Comparison of ENCODE assay signal across 32 mouse cellular contexts in the genomic region with DNA sequence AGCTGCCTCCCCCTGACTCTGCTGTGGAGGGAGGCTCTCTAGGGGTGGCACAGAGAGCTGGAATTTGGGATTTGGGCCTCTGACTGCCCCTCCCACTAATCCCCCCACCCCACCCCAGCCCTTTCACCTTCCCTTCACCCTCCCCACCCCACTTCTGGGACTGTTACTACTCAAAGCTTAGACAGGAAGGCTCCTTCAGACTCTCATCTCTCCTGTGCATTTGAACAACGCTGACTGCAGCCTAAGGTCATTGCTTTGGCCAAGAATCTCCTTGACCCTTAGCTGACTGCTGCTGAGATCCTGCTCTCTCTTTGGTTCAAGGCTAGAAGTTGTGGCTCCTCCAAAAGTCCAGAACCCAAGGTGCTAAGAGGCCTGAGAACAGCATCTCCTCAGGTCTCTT. TPM values are rescaled to one million over a fixed set of nuclear protein-coding genes. Genes with fewer than 3 reads are reported as not detected.
DNase-seq lines count a peak whose midpoint lies in the region; ATAC-seq and TF ChIP-seq lines count a peak whose summit lies in the region.
"Had no signal": no experiment of that assay in that cellular context is flagged by ENCODE, and none has a peak within 500 bp of the region (broad histone marks: within the 10 kb centered on the region; RNA-seq: fewer than 3 reads in every experiment).

No protein-coding gene starts in this region.

- H3K9me3 ChIP-seq in heart, embryonic 12.5 days (replicated peaks) = no peaks in the 10 kb centered on the region
- H3K9me3 ChIP-seq in lung, embryonic 14.5 days (ENCODE audit: low read depth, low read length) = no peaks in the 10 kb centered on the region
- H3K9me3 ChIP-seq: embryonic facial prominence, embryonic 10.5 days; embryonic facial prominence, embryonic 15.5 days; forebrain, embryonic 12.5 days; G1E; hindbrain, embryonic 12.5 days; limb, embryonic 10.5 days; limb, embryonic 15.5 days; midbrain, embryonic 10.5 days; neural tube, embryonic 13.5 days had no signal

- H3K4me1 ChIP-seq in heart, embryonic 12.5 days (replicated peaks) = peaks cover 56% of the 10 kb centered on the region
- H3K4me1 ChIP-seq in lung, embryonic 14.5 days (ENCODE audit: insufficient read depth) = peaks cover 24% of the 10 kb centered on the region

- no peak for TF ChIP-seq CTCF in lung, embryonic 14.5 days (IDR thresholded peaks at IDR 0.05; ENCODE audit: low read depth)

- H3K4me3 ChIP-seq in heart, embryonic 12.5 days = no peak overlapping the region
- H3K4me3 ChIP-seq in lung, embryonic 14.5 days (ENCODE audit: low read depth, low read length) = no peak overlapping the region
- H3K4me3 ChIP-seq: embryonic facial prominence, embryonic 10.5 days; embryonic facial prominence, embryonic 15.5 days; forebrain, embryonic 12.5 days; hindbrain, embryonic 12.5 days; limb, embryonic 10.5 days; limb, embryonic 15.5 days; midbrain, embryonic 10.5 days; myocyte; neural tube, embryonic 13.5 days had no signal

- intact Hi-C loops in heart, postnatal 10 days (cut with DNase I) = no loop called here

- ATAC-seq in heart, embryonic 12.5 days (ENCODE audit: insufficient number of reproducible peaks, low FRiP score) = no peak
- ATAC-seq in lung, embryonic 14.5 days (ENCODE audit: insufficient read depth) = no peak
- ATAC-seq: forebrain, postnatal 0 days; intestine, embryonic 16.5 days; midbrain, embryonic 16.5 days had no signal

- no peak for DNase-seq in heart, postnatal 10 days
- DNase-seq in lung, embryonic 14.5 days = no peak
- DNase-seq in lung, postnatal 25 days (ENCODE audit: low spot score) = no peak
- peak; percentile 33 for DNase-seq in R1 (ENCODE audit: low read depth, low spot score)
- no peak for DNase-seq in natural killer cell, adult 2 months (ENCODE audit: low spot score in 2 of 2)
- DNase-seq in c-Kit-positive CD71-positive TER-119-positive erythroid progenitor cells, embryonic 14.5 days (ENCODE audit: low spot score) = no peak
- DNase-seq: adrenal gland, postnatal 25 days; cerebellum, adult 8-10 months; cerebellum, postnatal 25 days; forebrain, postnatal 0 days; heart, postnatal 36 days; kidney, adult 8-10 months; kidney, postnatal 4 days; layer of hippocampus, postnatal 36 days; lung, adult 2 months; lung, postnatal 14 days had no signal

- no peaks in the 10 kb centered on the region for H3K36me3 ChIP-seq in heart, embryonic 12.5 days
- H3K36me3 ChIP-seq in lung, embryonic 14.5 days (ENCODE audit: insufficient read depth) = no peaks in the 10 kb centered on the region
- H3K36me3 ChIP-seq: embryonic facial prominence, embryonic 10.5 days; embryonic facial prominence, embryonic 15.5 days; forebrain, embryonic 12.5 days; G1E; hindbrain, embryonic 12.5 days; limb, embryonic 10.5 days; limb, embryonic 15.5 days; midbrain, embryonic 10.5 days; neural tube, embryonic 13.5 days had no signal

- H3K27ac ChIP-seq in heart, embryonic 12.5 days (ENCODE audit: poor library complexity, severe bottlenecking) = peak overlapping the region; percentile 32; the same call in 1 of the 2 replicates
- 0 out of 2 replicates have a peak overlapping the region, but pooled peaks have one; percentile 12 for H3K27ac ChIP-seq in lung, embryonic 14.5 days (ENCODE audit: low read depth)
- H3K27ac ChIP-seq: embryonic facial prominence, embryonic 10.5 days; embryonic facial prominence, embryonic 15.5 days; forebrain, embryonic 12.5 days; hindbrain, embryonic 12.5 days; kidney, postnatal 0 days; limb, embryonic 10.5 days; limb, embryonic 15.5 days; liver, embryonic 14.5 days; midbrain, embryonic 10.5 days; neural tube, embryonic 13.5 days had no signal

- 45% methylated on average over 1 of the region's 1 CpGs for WGBS in heart, embryonic 12.5 days
- 24% methylated on average over 1 of the region's 1 CpGs for WGBS in lung, embryonic 14.5 days

- no peak overlapping the region for H3K9ac ChIP-seq in heart, embryonic 12.5 days
- no peak overlapping the region for H3K9ac ChIP-seq in lung, embryonic 14.5 days
- H3K9ac ChIP-seq: embryonic facial prominence, embryonic 15.5 days; forebrain, embryonic 12.5 days; forebrain, postnatal 0 days; hindbrain, embryonic 12.5 days; limb, embryonic 15.5 days; liver, embryonic 14.5 days; neural tube, embryonic 13.5 days had no signal

- H3K4me2 ChIP-seq in heart, embryonic 12.5 days = no peak overlapping the region
- no peak overlapping the region for H3K4me2 ChIP-seq in lung, embryonic 14.5 days
- H3K4me2 ChIP-seq: embryonic facial prominence, embryonic 15.5 days; forebrain, embryonic 12.5 days; hindbrain, embryonic 12.5 days; limb, embryonic 15.5 days; neural tube, embryonic 13.5 days had no signal

- no peaks in the 10 kb centered on the region for H3K27me3 ChIP-seq in heart, embryonic 12.5 days (replicated peaks)
- no peaks in the 10 kb centered on the region for H3K27me3 ChIP-seq in lung, embryonic 14.5 days (ENCODE audit: insufficient read depth, low read length)
- H3K27me3 ChIP-seq: forebrain, embryonic 12.5 days; hindbrain, embryonic 12.5 days; limb, embryonic 15.5 days; neural tube, embryonic 13.5 days had no signal

RNA-seq across cellular contexts. Expression of a gene that starts 23.1 kb away (rescaled TPM):
- polyA plus RNA-seq in heart, embryonic 12.5 days (2016; fragmentation: Nextera tagmentation; extraction: Ambion mirVana) = 45.1 and 46.2 TPM in 2 replicates
- 100 to 1,000 TPM; 159 to 183 TPM for total RNA-seq in heart, postnatal 10 days (2021)
- 29.9 and 30.3 TPM in 2 replicates for polyA plus RNA-seq in lung, embryonic 14.5 days (2014; fragmentation: Nextera tagmentation; extraction: Ambion mirVana)
- total RNA-seq: megakaryocyte progenitor cell, adult 5-6 weeks had no signal
- polyA plus RNA-seq: G1E had no signal

RNA-seq across cellular contexts. Expression of a gene that starts 36.6 kb away (rescaled TPM):
- 21.4 and 24.9 TPM in 2 replicates for polyA plus RNA-seq in heart, embryonic 12.5 days (2016; fragmentation: Nextera tagmentation; extraction: Ambion mirVana)
- total RNA-seq in heart, postnatal 10 days (2021) = 10 to 100 TPM; 42.1 to 45.4 TPM
- polyA plus RNA-seq in lung, embryonic 14.5 days (2014; fragmentation: Nextera tagmentation; extraction: Ambion mirVana) = 27.6 and 29.5 TPM in 2 replicates

RNA-seq across cellular contexts. Expression of a gene that starts 55.5 kb away (rescaled TPM):
- polyA plus RNA-seq in heart, embryonic 12.5 days (2016; fragmentation: Nextera tagmentation; extraction: Ambion mirVana) = 264 and 282 TPM in 2 replicates
- total RNA-seq in heart, postnatal 10 days (2021) = 10 to 100 TPM; 85.5 to 86.1 TPM
- polyA plus RNA-seq in lung, embryonic 14.5 days (2014; fragmentation: Nextera tagmentation; extraction: Ambion mirVana) = 416 and 454 TPM in 2 replicates
